Mouse (Mus musculus): Measurements from ENCODE around the gene Ldb2.

Gene Ldb2

GRCm38 (mm10) chr5:44645952-44646841 is 153.3 kb downstream of the Ldb2 start:
- in situ Hi-C loops (cut with MboI), result no loop called here

GRCm38 (mm10) chr5:44643079-44643478 is 156.4 kb downstream of the Ldb2 start:
- in situ Hi-C loops (cut with MboI), result no loop called here

GRCm38 (mm10) chr5:44641060-44641459 is 158.4 kb downstream of the Ldb2 start:
- in situ Hi-C loops (cut with MboI), result no loop called here

DNA sequence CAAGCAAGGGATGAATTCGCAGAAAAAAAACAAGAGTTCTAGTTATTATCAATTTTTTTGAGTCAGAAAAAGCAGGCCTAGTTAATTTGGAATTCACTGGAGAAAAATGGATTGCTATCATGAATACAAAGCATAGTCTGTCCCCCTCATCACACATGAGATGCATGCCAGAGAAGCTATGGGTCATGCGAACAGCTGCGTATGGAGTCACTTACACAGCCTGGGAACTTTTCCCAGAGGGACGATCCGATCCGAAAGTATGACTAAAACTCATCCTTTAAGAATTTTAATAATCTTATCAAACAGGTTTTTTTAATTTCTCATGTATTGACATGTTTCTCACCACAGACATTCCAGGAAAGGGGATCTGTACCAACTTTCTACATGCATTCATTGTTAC is 163.9 kb downstream of the Ldb2 start:
- in situ Hi-C loops (cut with MboI), result no loop called here

DNA sequence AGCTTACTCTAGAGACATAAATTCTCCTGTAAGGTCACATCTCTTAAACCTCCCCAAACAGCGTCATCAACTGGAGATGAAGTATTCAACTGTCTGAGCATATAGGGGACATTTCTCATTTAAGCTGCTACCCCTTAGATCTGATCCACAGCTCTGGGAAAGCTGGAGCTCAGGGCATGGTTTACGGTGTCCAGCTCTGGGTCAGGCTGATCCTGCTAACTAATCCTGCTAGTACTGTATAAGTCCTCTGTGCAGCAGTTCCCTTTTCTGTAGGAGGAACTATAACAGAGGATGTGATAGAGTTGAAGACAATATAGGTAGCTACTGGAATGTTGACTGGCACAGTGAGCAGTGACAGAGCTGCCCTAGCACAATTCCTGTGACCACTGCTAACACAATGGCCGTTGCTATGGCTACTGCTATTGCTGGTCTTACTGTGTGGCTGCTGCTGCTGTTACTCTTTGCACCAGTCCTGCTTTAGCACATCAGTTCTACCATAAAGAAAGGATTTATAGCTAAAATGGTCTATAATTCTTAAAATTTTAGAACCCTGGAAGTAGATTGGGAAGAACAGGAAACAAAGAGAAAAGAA is 170.3 kb downstream of the Ldb2 start:
- in situ Hi-C loops (cut with MboI), result no loop called here

DNA sequence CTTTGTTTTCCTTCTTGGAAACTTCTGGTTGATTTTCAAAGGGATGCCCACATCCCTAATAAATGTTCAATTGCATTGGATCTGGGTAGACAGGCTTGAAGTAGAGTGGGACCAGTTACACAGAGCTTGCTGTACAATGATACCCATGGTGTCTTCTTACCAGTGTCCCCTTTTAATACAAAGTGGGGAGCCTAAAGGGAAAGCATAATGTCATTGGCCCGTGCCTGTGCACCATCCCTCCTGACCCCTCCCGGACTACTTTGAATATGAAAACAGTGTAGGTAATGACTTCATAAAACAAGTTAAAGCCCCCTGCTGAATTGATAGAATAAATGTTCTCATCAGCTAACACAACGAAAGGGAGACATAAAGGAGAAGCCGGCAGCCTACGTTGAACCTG is 172.0 kb downstream of the Ldb2 start:
- in situ Hi-C loops (cut with MboI), result no loop called here

DNA sequence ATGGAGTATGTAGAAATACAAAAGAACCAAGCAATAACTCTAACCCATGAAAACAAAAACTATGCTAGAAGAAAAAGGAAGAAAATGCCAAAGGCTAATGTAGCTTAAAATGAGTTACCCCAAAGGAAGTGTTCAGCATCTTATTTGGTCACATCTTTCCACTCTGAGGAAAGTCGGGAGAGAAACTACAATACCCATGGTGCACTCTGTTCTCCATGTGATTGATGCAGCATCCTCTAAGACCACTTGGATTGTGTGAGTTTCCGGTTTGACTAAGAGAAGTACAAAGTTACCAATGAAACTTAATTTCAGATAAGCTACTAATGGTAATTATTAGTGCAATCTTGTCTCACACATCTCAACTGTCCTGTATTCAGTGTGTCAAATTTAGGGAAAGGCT is 172.6 kb downstream of the Ldb2 start:
- in situ Hi-C loops (cut with MboI), result no loop called here

- in situ Hi-C loops (cut with MboI), result no loop called here
These were observed 173.4 kb downstream of the Ldb2 start for GRCm38 (mm10) chr5:44626114-44626513.

DNA sequence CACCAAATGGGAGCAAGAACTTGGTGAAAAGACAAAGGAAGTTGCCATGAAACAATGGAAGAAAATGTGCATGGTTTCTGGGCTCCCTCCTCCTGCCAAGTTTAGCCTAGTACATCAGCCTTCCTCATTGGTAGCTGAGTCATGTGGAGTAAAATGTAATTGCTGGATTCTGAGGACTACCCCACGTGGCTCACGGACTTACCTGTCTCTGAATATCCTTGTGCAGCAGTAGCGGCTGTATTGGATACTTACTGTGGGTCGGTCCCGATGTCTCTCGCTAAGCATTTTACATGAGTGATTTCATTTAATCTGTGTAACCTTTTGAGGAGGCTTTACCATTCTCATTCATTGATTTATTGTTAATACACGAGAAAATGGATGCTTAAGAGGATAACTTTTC is 183.8 kb downstream of the Ldb2 start:
- in situ Hi-C loops (cut with MboI), result no loop called here

GRCm38 (mm10) chr5:44608901-44609300 is 190.6 kb downstream of the Ldb2 start:
- in situ Hi-C loops (cut with MboI), result no loop called here

DNA sequence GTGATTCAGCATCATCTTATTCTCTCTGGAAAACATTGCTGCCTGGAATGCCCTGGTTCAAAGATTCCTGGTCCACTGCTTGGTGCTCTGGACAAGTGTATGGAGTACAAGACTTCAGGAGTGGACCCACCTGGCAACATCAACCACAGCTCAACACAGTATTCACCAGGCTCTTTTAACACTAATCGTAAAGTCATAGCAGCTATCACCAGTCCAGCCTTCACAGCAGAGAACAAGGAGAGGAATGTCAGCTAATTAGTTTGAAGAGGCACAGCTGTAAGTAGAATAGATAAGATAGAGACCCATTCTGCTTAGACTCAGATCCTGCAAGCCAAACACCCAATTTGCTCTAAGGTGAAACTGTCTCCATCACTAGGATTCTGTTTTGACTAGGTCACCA is 198.1 kb downstream of the Ldb2 start:
- in situ Hi-C loops (cut with MboI), result no loop called here

- in situ Hi-C loops (cut with MboI), result no loop called here
These were observed 205.8 kb downstream of the Ldb2 start for GRCm38 (mm10) chr5:44593522-44594218.

GRCm38 (mm10) chr5:44590750-44591149 is 208.7 kb downstream of the Ldb2 start:
- in situ Hi-C loops (cut with MboI), result no loop called here

GRCm38 (mm10) chr5:44589318-44589717 is 210.2 kb downstream of the Ldb2 start:
- in situ Hi-C loops (cut with MboI), result no loop called here

GRCm38 (mm10) chr5:44586571-44586970 is 212.9 kb downstream of the Ldb2 start:
- in situ Hi-C loops (cut with MboI), result no loop called here

DNA sequence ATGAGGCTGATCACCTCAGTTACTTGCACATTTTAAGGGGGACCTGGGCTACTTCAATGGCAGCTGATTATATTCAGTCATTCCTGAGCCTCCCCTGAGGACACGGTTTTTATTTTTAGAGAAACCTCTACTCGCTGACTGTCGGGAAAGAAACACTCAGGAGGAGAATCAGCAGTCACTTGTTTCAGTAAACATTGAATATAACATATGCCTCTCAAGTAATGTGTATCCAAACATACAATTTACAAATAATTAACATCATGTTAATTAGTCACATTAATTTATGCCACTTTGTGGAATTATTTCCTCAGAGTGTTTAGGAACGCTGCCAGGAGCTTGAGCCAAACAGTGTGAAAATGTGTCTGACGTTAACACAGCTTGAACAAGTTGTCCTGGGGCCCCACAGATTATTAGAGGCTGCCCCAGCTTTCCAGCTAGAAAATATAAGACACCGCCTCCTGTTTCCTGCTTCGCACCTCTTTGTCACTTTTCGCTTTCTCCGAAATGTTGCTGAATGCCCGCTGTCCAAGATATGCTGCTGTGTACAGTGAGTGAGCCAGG is 219.5 kb downstream of the Ldb2 start:
- in situ Hi-C loops (cut with MboI), result no loop called here

- in situ Hi-C loops (cut with MboI), result no loop called here
These were observed 222.7 kb downstream of the Ldb2 start for GRCm38 (mm10) chr5:44576682-44577349.

DNA sequence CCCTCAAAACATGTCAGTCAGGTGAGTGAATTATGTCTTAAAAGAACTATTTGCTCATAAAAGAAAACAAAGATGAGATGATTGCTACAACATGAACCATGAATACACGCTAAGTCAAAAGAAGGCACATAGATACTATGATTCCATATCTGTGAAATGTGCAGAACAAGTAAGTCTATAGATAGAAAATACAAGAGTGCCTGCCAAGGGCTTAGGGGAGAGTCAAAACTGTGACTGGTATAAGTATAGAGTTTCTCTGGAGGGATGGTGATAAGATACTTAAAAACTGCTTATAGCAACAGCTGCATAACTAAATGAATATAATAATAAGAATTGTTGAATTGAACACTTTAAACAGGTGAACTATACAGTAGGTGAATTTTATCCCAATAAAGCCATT is 224.8 kb downstream of the Ldb2 start:
- in situ Hi-C loops (cut with MboI), result no loop called here

GRCm38 (mm10) chr5:44553765-44554352 is 245.6 kb downstream of the Ldb2 start:
- in situ Hi-C loops (cut with MboI), result no loop called here

DNA sequence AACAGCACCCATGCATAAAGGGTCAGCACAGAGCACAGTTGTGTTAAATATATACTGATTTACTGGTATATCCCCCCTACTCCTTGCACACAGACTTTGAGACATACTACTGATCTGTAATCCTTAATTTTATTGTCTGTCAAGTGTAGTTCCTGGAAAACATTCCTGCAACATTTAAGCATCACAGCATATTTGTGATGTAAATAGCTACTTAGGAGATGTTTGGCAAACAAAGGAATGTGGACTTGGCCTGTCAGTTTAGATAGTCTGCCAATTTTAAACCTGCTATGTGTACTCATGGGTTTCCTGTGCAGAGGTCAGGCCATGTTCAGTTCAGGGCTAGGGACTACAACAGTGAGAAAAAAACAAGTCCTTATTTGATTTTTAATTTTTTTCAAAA is 246.3 kb downstream of the Ldb2 start:
- in situ Hi-C loops (cut with MboI), result no loop called here

GRCm38 (mm10) chr5:44552121-44552520 is 247.4 kb downstream of the Ldb2 start:
- in situ Hi-C loops (cut with MboI), result no loop called here

- in situ Hi-C loops (cut with MboI), result no loop called here
These were observed 251.0 kb downstream of the Ldb2 start for GRCm38 (mm10) chr5:44548468-44548867.
